Mouse (Mus musculus) heart, adult 11 months (tissue): ENCODE data around the gene Adcyap1r1.

ENCODE experiments used
- DNase-seq: peaks from one replicate; pipeline ENCODE4 v3.0.0; 2022

Adcyap1r1 gene

GRCm38 (mm10) chr6:55451771-55452371 lies at the start of gene Adcyap1r1:
Gene Adcyap1r1 (plus strand): TSS chr6:55451978.
- DNase-seq, result peak; percentile 96

- peak; percentile 98 for DNase-seq
Observed at GRCm38 (mm10) chr6:55402041-55402776, 49.6 kb upstream of the Adcyap1r1 start.

- DNase-seq, result peak; percentile 96
Observed at GRCm38 (mm10) chr6:55403411-55404309, 48.1 kb upstream of the Adcyap1r1 start.

DNA sequence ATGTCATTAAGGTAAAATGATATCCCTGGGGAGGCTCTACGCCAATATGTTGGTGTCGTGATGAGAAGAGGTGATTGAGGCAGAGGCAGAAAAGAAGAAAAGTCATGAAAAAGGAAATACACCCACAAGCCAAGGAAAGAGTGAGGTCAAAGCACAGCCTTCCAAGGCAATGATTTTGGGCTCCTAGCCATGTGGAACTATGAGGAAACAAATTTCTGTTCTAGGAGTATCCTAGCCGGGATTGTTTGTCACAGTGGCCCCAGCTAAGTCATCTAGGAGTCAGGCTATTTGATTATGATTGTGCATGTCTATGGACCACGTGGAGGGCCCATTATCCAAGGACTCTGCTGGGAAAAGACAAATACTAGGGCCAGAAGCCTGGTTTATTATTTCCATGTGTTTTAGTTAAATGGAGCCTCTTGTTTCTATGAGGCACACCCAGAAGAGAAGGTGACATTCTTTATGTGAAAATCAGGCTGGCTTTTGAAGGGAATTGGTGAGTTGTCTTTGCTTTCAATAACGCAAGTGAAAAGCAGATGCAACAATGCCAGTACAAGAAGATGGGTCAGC lies 47.3 kb upstream of the Adcyap1r1 start:
- peak; percentile 92 for DNase-seq

- DNase-seq, result peak; percentile 89
Observed at GRCm38 (mm10) chr6:55407345-55407744, 44.4 kb upstream of the Adcyap1r1 start.

- peak; percentile 92 for DNase-seq
Observed at GRCm38 (mm10) chr6:55410119-55410775, 41.5 kb upstream of the Adcyap1r1 start.

GRCm38 (mm10) chr6:55410977-55411376 lies 40.8 kb upstream of the Adcyap1r1 start:
- DNase-seq, result peak; percentile 96

GRCm38 (mm10) chr6:55416202-55416601 lies 35.6 kb upstream of the Adcyap1r1 start:
- DNase-seq, result peak; percentile 41

GRCm38 (mm10) chr6:55418746-55419410 lies 32.9 kb upstream of the Adcyap1r1 start:
- DNase-seq, result peak; percentile 80

DNA sequence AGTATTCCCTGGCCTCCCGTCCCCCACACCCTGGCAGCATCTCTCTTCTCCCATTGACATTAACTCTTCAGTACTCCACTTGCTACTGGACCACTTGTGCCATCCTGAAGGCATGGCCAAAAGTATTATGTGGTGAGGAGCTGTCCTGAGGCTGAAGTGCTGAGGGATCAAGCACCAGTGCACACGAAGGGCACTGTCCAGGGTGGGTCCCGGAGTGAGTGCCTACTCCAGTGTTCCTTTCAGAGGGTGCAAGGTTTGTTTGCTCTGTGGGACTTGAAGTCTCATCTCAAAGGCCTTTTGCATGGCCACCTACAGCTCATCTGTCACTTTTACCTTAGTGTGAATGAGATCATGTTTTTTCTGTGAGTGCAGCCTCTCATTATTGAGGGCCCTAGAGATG lies 31.4 kb upstream of the Adcyap1r1 start:
- DNase-seq, result peak; percentile 16

DNA sequence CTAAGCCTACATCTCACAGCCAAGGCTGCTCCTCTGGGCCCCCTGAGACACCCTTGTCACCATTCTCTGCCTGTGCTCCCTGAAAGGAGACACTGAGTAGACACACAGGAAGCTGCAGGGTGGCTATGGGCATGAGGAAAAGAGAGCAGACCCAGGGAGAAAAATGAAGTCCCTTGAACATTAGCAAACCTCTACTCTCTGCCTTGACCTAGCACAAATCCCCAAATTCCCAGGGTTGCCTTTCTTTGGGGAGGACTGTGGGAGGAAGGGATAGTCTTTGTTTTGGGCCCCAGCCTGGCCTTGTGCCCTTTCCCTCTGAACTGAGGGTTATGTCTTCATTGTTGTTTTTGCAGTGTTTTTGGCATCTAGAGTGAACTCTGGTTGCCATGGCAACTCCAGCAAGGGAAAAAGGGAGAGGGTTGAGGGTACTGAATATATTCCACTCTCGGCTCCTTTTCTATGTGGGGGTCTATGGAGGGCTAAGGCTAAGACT lies 30.9 kb upstream of the Adcyap1r1 start:
- DNase-seq, result peak; percentile 77

DNA sequence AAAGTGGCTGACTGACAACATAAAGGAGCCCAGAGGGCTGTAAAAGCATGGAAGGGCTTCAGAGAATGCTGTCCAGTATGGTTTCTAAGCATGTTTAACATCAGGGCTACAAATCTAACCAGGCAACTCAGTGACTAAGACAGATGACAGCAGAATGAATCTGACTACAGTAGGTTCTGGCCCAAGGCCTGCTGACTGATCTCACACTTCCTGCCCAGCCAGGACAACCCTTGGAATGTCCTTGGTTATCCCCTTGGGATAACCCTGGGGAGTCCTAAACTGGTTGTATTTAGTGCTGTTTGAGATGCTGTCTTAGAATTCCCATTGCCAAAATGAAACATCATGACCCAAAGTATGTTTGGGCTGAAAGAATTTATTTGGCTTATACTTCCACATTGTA lies 19.7 kb upstream of the Adcyap1r1 start:
- peak; percentile 86 for DNase-seq

- peak; percentile 98 for DNase-seq
Observed at GRCm38 (mm10) chr6:55434360-55434759, 17.4 kb upstream of the Adcyap1r1 start.

DNA sequence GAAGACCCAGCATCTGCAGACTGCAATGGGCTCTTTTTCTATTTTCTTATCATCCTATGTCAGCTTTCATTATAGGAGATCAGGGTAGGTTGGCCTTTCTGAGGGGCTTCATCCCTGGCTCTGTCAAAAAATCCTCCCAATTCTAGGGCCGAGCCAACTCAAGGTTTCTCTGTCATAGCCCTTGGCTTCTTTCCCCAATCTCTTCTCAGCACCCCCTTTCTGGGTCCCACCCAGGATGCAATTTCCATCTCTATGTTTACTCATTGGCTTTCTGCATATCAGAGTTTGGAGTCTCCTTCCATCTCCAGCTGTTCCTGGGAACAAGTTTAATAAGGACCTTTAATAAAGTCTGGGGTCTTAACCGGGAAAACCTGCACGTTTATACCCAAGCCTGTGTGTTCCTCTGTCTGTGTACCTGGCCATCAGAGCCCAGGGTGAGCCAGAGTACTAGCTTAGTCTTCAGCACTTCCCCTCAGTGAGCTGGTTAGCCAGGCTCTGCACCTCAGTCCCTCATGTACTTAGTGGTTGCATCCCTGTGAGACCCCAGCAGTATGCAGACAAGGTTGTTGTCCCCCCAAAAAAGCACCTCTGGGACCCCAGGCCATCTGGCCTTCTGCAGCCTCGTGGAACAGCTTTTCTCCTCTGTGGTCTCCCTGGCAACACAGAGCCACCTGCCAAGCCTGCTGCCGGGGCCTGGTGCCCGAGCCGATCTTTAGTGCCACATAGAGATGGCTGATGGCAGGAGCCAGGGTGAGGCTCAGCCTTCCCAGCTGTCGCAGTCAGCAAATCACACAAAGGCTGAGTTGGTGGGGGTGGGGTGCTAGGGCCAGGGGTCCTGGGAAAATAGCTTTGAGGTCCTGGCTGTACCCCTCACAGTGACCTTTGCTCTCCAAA lies 16.3 kb upstream of the Adcyap1r1 start:
- peak; percentile 90 for DNase-seq

DNA sequence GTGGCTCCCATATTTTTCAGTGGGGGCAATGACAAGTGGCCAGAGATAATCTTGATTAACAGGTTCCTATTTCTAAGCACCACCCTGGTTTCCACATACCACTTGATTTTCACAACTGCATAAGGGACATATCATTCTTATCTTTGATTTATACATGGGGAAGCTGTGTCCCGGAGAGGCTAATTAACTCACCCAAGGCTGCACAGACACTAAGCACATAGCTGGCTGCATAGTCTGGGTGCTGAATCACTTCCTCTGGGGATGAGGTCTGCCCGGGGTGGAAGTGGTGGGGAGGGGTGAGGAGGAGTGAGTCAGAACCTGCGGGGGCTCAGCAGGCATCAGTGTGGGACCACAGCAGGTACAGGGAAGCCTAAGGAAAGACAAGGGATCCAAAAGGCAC lies 13.9 kb upstream of the Adcyap1r1 start:
- peak; percentile 89 for DNase-seq

GRCm38 (mm10) chr6:55438837-55439236 lies 12.9 kb upstream of the Adcyap1r1 start:
- no peak for DNase-seq

DNA sequence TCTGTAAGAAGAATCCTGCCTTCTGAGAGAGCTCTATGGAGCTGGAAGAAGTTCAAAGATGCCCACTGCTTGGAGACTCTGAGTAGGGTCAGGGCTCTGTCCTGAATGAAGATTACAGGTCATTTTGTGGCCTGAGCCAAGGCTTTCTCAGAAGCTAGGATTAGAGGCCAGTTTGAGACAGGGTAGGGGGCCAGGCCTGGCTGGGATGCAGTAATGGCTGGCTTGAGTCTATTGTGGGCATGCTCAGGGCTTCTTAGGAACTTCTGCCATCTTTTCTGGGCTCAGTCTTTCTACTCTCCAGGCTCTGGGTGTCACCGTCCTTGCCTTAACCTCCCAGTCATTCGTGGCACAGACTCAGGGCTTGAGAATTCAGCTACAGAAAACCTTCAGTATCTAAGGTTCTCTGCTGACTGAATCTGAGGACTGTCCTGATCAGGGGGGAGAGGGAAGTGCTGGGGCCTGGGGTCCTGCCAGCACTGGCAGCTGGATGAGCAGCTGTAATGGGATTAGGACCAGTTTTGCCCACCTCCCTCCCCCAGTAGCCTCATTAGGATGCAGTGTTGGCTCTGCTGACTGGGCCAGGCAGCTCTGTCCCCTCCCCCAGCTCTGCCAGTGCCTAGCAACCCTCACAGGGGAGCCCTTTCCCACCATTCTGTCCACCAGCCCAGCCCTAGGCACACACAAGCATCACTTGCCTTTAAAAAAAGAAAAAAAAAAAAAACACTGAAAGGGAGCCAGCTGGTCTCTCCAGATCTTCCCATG lies 7.7 kb upstream of the Adcyap1r1 start:
- peak; percentile 95 for DNase-seq

DNA sequence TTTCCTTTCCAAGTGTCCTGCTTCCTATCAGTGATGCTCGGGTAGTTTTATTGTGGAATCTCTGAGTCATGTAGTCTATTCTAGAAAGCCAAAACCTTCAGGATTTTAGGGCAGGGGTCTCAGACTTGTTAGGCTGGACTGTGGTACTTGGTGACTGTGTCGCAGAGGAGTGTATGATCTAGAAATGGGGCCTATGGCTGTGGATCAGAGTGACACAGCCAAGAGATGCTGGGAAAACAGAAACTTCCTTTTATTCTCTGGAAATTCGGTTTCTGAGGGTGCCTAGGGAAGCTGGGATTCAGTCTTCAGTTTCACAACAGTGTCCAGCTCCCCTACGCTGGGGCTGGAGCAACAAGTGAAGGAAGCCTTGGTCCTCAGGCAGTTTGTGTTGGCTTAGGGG lies 7.1 kb upstream of the Adcyap1r1 start:
- DNase-seq, result peak; percentile 92

- DNase-seq, result peak; percentile 64
Observed at GRCm38 (mm10) chr6:55448199-55448598, 3.6 kb upstream of the Adcyap1r1 start.
